Mouse (Mus musculus): ENCODE results near the gene Gltp. TPM values are rescaled to one million over a fixed set of nuclear protein-coding genes. Genes with fewer than 3 reads are reported as not detected.

Gene Gltp
- polyA plus RNA-seq (2014; fragmentation: Illumina TruSeq; extraction: RNeasy Lipid Tissue Mini Kit (QIAGEN cat#74804)), result 25.3 TPM

GRCm38 (mm10) chr5:114690633-114691567, at the start of gene Gltp:
TSS of gene Gltp (minus strand) at chr5:114690984.

GRCm38 (mm10) chr5:114707265-114708068, 16.7 kb upstream of the Gltp start, which contains the start of gene Tchp:
TSS of gene Tchp (plus strand) at chr5:114707760.

GRCm38 (mm10) chr5:114658255-114658654, 32.5 kb downstream of the Gltp start, which contains the start of gene Trpv4:
TSS of gene Trpv4 (minus strand) at chr5:114658421.

Other genes starting within 250 kb of the Gltp start
- 5.0 TPM for gene Mmab, start 246.9 kb downstream of the Gltp start, polyA plus RNA-seq (2014; fragmentation: Illumina TruSeq; extraction: RNeasy Lipid Tissue Mini Kit (QIAGEN cat#74804))
- 0.17 TPM for gene Mvk, start 246.7 kb downstream of the Gltp start, polyA plus RNA-seq (2014; fragmentation: Illumina TruSeq; extraction: RNeasy Lipid Tissue Mini Kit (QIAGEN cat#74804))
- 3.7 TPM for gene Fam222a, start 123.0 kb downstream of the Gltp start, polyA plus RNA-seq (2014; fragmentation: Illumina TruSeq; extraction: RNeasy Lipid Tissue Mini Kit (QIAGEN cat#74804))
- gene Trpv4, start 32.6 kb downstream of the Gltp start, polyA plus RNA-seq (2014; fragmentation: Illumina TruSeq; extraction: RNeasy Lipid Tissue Mini Kit (QIAGEN cat#74804)), result not detected
- 1.7 TPM for gene Tchp, start 16.8 kb upstream of the Gltp start, polyA plus RNA-seq (2014; fragmentation: Illumina TruSeq; extraction: RNeasy Lipid Tissue Mini Kit (QIAGEN cat#74804))
- 52.5 TPM for gene Ankrd13a, start 83.7 kb upstream of the Gltp start, polyA plus RNA-seq (2014; fragmentation: Illumina TruSeq; extraction: RNeasy Lipid Tissue Mini Kit (QIAGEN cat#74804))
- gene Git2, start 84.5 kb upstream of the Gltp start, polyA plus RNA-seq (2014; fragmentation: Illumina TruSeq; extraction: RNeasy Lipid Tissue Mini Kit (QIAGEN cat#74804)), result 20.9 TPM
- gene 1500011B03Rik, start 132.5 kb upstream of the Gltp start, polyA plus RNA-seq (2014; fragmentation: Illumina TruSeq; extraction: RNeasy Lipid Tissue Mini Kit (QIAGEN cat#74804)), result 60.0 TPM
- gene 4930519G04Rik, start 162.7 kb upstream of the Gltp start, polyA plus RNA-seq (2014; fragmentation: Illumina TruSeq; extraction: RNeasy Lipid Tissue Mini Kit (QIAGEN cat#74804)), result not detected
- not detected for gene Gm9936, start 167.7 kb upstream of the Gltp start, polyA plus RNA-seq (2014; fragmentation: Illumina TruSeq; extraction: RNeasy Lipid Tissue Mini Kit (QIAGEN cat#74804))
- gene Oasl2, start 206.0 kb upstream of the Gltp start, polyA plus RNA-seq (2014; fragmentation: Illumina TruSeq; extraction: RNeasy Lipid Tissue Mini Kit (QIAGEN cat#74804)), result 56.7 TPM
- gene Oasl1, start 232.3 kb upstream of the Gltp start, polyA plus RNA-seq (2014; fragmentation: Illumina TruSeq; extraction: RNeasy Lipid Tissue Mini Kit (QIAGEN cat#74804)), result 0.68 TPM